Mouse (Mus musculus) bone marrow, adult 2 months (tissue): Measurements from ENCODE around the gene Zfp503.

ENCODE experiments used
- CTCF ChIP-seq: fragments of 200-500 bp; IDR thresholded peaks from 2 replicates; pipeline ENCODE4 v1.5.1; 2011; ENCODE audit warnings: low read length, control low read depth; ENCODE audit not compliant: control insufficient read depth, insufficient read depth
- POLR2A ChIP-seq: fragments of 200-500 bp; IDR thresholded peaks from 2 replicates; pipeline ENCODE4 v1.6.1; 2011; ENCODE audit warnings: low read depth, mild to moderate bottlenecking, control low read depth, low read length, borderline replicate concordance; ENCODE audit not compliant: control insufficient read depth

DNA sequence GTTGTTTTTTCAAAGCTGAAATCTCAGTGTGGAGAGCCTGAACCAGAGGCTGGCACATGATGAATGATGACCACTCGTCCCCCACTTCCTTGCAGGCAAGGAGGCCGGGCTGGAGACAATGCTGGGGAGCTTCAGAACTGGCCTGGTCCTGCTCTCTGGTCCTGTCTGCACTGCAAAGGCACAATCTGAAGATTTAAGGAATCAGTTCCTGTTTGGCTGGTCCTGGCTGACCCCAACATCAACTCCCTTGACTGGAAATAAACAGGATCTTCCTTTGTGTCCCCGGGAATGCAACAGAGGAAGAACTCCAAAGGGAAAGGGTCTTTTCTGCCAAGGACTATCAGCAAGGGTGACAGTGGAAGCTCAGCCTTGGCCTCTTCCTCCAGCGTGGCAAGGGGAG, 25.4 kb upstream of the Zfp503 start:
- no peak for TF ChIP-seq CTCF
- no peak for TF ChIP-seq POLR2A
